Mouse (Mus musculus): ENCODE data around the gene Lrrc8c. TPM values are rescaled to one million over a fixed set of nuclear protein-coding genes. Genes with fewer than 3 reads are reported as not detected.

Lrrc8c gene
- polyA plus RNA-seq, 2 experiments from 2014 or later, result 69.5 to 73.5 TPM

DNA sequence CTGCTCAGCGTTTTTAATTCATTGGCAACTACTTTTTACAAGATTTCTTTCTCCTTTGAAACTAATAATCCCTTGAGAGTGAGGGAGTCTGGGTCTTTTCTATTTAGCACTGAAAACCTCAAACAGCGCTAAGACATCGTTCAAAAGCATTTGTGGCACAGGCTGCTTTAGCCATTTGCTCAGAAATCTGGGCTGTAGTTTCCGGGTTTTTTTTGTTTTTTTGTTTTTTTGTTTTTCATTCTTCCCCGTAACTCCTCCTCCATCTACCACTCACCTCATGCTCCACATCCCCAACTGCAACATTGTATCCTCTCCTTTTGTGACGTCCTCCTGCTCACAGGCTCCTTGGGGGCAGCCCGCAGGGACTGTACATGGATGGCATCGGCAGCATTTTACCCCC is 124.1 kb downstream of the Lrrc8c start:
- no peak for ATAC-seq

DNA sequence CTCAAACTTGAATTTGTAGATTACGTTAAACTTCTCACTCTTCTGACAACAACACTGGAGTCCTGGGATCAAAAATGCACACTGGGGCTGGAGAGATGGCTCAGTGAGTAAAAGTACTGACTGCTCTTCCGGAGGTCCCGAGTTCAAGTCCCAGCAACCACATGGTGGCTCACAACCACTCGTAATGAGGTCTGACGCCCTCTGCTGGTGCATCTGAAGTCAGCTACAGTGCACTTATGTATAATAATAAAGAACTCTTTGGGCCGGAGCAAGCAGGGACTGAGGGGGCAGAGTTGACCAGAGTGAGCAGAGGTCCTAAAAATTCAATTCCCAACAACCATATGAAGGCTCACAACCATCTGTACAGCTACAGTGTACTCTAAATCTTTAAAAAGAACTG is 125.0 kb downstream of the Lrrc8c start:
- ATAC-seq, result no peak

DNA sequence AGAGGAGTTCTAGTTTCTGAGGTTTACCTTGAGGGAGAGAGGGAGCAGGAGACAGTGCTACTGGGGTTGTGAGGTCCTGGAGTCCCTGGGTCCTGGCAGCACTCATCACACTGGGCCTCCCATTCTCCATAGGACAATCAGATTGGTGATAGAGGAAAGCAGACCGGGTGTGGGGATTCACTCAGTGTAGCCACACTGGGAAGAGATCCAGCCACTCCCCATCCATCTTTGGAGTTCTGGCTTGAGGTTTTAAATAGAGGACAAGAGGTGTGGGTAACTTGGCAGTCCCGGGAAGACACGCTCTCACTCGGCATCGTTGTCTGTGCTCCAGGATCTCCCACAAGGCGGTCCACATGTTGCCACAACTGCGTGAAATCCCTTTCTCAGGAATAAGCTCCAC is 127.9 kb downstream of the Lrrc8c start:
- no peak for ATAC-seq

DNA sequence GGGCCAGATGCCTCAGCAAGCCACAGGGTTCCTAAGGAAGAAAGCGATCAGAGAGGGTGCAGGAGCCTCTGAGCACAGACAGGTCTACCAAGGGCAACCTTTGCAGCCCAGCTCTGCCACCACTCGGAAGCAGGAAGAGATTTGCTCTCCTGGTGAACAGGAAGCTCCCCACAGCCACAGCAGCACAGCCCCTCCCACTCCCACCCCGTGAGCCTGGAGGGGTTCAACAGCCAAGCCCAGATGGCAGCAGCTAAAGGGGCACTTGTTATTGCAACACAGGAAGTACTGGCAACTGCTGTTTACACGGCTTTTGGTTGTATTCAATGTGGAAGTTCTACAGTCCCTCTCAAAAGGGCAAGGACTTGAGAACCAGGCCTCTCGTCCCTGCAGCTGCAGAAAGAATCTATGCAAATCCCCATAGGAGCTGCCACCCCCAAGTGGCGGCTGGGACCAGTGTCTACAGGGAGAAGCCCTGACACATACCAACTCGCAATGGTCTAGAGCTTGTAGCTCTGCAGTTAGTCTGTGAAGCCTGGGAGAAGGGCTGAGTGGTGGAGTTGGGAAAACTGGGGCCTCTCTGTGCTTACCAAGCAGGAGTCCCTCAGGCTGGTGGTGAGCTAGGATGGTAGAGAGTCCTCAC is 129.6 kb downstream of the Lrrc8c start:
- ATAC-seq, result peak; percentile 44

DNA sequence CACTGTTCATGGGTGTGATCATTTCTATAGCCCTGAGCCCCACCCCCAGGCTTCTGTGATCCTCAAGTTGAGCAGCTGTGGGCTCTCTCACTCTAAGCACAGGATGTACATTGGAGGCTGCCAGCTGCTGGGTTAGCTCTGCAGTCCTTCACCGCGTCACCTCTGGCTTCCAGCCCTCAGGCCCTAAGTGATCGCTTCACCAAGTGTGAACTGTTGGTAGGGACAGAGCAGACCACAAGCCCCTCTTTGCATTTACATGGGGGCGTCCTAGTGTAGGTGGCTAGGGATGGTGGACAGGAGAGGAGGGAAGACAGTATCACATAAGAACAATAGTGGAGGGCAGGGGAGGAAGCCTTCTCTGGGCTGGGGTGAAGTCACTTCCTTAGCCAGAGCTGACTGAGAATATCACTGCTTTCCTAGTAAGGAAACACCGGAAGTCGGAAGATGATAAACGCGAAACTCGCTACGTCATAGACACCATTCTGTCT is 130.4 kb downstream of the Lrrc8c start:
- ATAC-seq, result peak; percentile 72

DNA sequence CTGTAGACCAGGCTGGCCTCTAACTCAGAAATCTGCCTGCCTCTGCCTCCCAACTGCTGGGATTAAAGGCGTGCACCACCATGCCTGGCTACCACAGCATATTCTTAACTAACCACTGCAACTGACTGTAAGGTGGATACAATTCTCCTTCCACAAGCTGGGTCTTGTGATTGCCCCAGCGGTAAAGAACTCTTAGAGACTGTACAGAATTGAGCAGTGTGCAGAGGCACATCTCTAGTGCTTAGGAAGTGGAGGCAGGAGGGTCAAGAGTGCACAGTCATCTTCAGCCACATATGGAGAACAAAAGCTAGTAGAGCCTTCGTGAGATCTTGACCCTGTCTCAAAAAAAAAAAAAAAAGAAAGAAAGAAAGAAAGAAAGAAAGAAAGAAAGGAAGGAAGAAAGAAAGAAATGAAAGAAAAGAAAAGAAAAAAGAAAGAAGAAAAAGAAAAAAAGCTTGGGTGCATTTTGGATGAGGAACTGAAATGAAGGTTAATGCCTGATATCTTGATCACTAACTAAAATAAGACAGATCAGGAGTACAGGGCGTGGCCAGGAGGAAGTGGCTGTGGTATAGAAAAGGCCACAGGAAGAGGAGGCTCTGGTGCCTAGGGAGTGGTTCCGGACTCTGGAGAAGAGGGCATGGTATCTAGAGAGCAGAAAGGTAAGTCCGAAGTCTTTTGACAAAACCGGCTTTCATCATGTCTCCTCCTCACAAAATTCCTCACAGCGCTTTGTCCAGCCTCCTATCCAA is 131.7 kb downstream of the Lrrc8c start:
- ATAC-seq, result peak; percentile 39

DNA sequence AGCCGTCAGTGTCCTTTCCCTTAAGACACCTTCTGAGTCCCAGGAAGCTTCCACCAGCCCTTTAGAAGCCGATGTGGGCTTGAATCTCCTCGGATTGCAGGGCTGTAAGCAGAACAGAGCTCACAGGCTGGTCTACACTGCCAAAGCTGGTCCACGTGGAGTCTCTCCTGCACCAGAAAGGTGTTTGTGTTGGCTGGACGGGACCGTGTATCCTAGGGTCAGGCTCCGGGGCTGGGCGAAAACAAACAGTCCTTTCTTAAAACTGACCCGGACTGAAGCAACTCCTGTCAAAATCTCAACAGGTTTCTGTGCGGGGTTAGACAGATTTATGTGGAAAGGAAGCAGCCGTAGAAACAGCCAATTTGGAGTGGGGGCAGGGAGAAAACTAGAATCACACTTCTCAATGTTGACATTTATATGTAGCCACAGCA is 132.4 kb downstream of the Lrrc8c start:
- ATAC-seq, result peak; percentile 3

DNA sequence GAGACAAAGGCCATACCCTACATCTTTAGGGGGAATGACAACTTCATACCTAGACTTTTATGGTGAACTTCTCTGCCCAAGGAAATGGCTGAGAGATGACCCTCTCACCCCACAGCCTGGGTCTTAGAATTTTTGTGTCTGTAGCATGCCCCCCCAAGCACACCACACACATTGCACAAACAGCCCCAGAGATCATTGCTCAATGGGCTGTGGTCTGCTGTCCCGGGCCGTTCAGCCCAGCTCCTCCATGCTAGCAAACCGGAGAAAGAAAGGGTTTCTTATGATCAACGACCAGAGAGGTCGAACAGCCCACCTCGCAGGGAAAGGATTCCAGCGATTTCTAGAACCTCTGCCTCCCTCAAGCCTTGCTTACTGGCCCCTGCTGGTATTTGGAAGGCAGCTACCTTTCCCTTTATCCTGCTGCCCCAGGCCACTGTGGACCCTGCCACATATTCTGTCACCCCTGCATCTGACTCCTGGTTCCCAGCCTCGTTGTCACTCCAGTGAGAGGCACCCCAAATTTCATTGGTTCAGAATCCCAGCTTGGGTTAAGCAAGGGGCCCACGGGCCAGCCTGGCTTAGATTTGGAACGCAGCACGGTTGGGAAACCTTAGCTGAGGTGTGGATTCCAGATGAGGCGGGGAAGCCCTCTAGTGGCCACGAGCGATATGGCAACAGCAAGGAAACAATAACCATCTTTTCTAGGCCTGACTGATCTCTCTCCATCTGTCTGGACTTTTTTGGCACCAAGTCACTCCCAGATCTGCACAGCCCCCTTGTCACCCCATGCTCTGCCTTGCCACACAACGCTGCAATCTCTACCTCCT is 135.3 kb downstream of the Lrrc8c start:
- ATAC-seq, result peak; percentile 24

DNA sequence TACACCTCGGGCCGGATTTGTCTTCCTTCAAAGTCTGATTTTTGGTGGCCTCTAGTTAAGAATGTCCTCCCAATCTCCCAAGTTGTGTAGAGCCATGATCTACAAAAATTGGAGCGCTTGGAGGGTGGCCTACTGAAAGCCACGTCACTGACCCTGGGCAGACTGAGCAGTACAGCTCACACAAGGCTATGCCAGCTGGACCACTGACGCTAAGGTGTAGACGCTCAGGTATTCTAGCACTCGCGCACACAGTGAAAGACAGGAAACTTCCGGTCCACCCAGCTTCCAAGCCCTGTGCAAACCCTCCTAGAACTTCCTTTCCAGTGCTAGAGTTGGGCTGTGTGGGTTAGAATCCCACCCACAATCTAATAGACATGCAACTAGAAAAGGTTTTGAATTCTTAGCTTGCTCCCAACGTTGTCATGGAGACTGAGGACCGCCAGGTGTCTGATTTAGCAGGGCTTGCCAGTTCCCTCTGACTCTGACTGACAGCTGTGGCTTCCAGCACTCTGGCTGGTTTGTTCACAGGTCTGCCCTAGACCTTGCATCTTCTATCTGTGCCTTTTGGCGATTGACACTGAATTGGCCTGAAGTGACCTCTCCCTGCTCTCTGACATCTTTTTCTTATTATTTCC is 136.0 kb downstream of the Lrrc8c start:
- ATAC-seq, result no peak

DNA sequence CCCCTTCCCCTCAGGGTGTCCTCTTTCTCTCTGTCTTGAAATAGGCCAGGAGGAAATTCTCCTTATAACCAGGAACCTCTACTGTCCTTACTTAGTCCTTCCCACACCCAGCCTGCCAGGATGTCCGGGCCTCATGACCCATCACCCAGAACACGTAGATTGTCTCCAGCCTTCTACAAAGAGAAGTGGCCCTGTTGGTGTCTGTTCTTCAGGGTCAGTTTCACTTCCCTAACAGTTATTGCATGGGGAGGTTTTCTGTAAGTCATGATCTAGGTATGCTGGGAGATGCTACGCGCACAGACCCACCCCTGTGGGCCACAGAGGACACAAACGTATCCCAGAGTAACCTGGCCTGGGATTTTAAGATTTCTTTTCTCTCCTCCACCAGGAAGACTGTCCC is 142.7 kb downstream of the Lrrc8c start:
- ATAC-seq, result no peak

Other genes starting within 250 kb of the Lrrc8c start
- 1 to 10 TPM; 3.1 to 7.1 TPM for gene Gm43302, start 225.7 kb upstream of the Lrrc8c start, polyA plus RNA-seq (2017; shearing (Covaris generic))
- gene Gbp6, start 225.7 kb upstream of the Lrrc8c start, polyA plus RNA-seq (2017; shearing (Covaris generic)), result 100 to 1,000 TPM; 164 to 204 TPM
- 1 to 10 TPM; 1.3 to 1.6 TPM for gene Lrrc8b, start 103.6 kb upstream of the Lrrc8c start, polyA plus RNA-seq (2017; shearing (Covaris generic))
- gene Lrrc8d, start 180.6 kb downstream of the Lrrc8c start, polyA plus RNA-seq (2017; shearing (Covaris generic)), result 10 to 100 TPM; 17.2 to 19.5 TPM